Mouse (Mus musculus) MEL (cell line): ENCODE measurements around the gene Tekt1. TPM values are rescaled to one million over a fixed set of nuclear protein-coding genes. Genes with fewer than 3 reads are reported as not detected.

Experiments
- DNase-seq: peaks from one replicate; pipeline ENCODE4 v3.0.0; 2011; ENCODE audit warnings: low read depth, low spot score
- H3K27ac ChIP-seq: 2 replicates; pipeline ENCODE4 v1.5.1; 2012; ENCODE audit warnings: low read depth, mild to moderate bottlenecking, control low read depth, low read length, moderate library complexity; ENCODE audit not compliant: control insufficient read depth
- H3K27me3 ChIP-seq, 2 experiments: fragments of 150-350 bp in 1 of 2; sonication (generic) in 1 of 2; 2 replicates each; pipeline ENCODE4 v1.6.1; 2012; ENCODE audit warnings: low read length in 2 of 2, mild to moderate bottlenecking in 2 of 2, improper control_type of control experiment in 1 of 2, moderate library complexity in 1 of 2; ENCODE audit not compliant: insufficient read depth in 2 of 2, control insufficient read depth in 1 of 2
- H3K36me3 ChIP-seq, 2 experiments: 2 replicates each; pipeline ENCODE4 v1.6.1; 2012 to 2014; ENCODE audit warnings: low read length in 2 of 2, improper control_type of control experiment in 1 of 2, inconsistent platforms in 1 of 2, mild to moderate bottlenecking in 1 of 2; ENCODE audit not compliant: insufficient read depth in 2 of 2, control insufficient read depth in 1 of 2
- H3K4me1 ChIP-seq, 2 experiments: fragments of 150-350 bp in 1 of 2; sonication (generic) in 1 of 2; 2 replicates each; pipeline ENCODE4 v1.6.1; 2012; ENCODE audit warnings: low read length in 2 of 2, improper control_type of control experiment in 1 of 2, mild to moderate bottlenecking in 1 of 2; ENCODE audit not compliant: insufficient read depth in 2 of 2, control insufficient read depth in 1 of 2
- H3K4me3 ChIP-seq, 2 experiments: fragments of 150-350 bp in 1 of 2; sonication (generic) in 1 of 2; 2 replicates each; pipeline ENCODE4 v1.5.1; 2012; ENCODE audit warnings: low read depth in 2 of 2, low read length in 2 of 2, mild to moderate bottlenecking in 2 of 2, moderate library complexity in 2 of 2, control low read depth in 1 of 2, improper control_type of control experiment in 1 of 2; ENCODE audit not compliant: control insufficient read depth in 1 of 2, insufficient read depth in 1 of 2
- H3K79me2 ChIP-seq: 2 replicates; pipeline ENCODE4 v1.6.1; 2012; ENCODE audit warnings: mild to moderate bottlenecking, low read length, moderate library complexity; ENCODE audit not compliant: control insufficient read depth, poor library complexity, insufficient read depth
- H3K9ac ChIP-seq: 2 replicates; pipeline ENCODE4 v1.6.1; 2012; ENCODE audit warnings: low read depth, mild to moderate bottlenecking, control low read depth, low read length, moderate library complexity; ENCODE audit not compliant: control insufficient read depth, poor library complexity, severe bottlenecking
- H3K9me3 ChIP-seq: fragments of 150-350 bp; sonication (generic); replicated peaks from 2 replicates; pipeline ENCODE4 v1.6.1; 2012; ENCODE audit warnings: mild to moderate bottlenecking, low read length, improper control_type of control experiment, moderate library complexity; ENCODE audit not compliant: insufficient read depth
- BHLHE40 ChIP-seq: IDR thresholded peaks from 2 replicates; pipeline ENCODE4 v1.6.1; 2012; ENCODE audit warnings: low read depth, mild to moderate bottlenecking, inconsistent platforms, low read length, improper control_type of control experiment, borderline replicate concordance
- CHD1 ChIP-seq: IDR thresholded peaks from 2 replicates; pipeline ENCODE4 v1.6.1; 2012; ENCODE audit warnings: low read depth, mild to moderate bottlenecking, inconsistent platforms, low read length, improper control_type of control experiment
- CHD2 ChIP-seq: IDR thresholded peaks from 2 replicates; pipeline ENCODE4 v1.6.1; 2011; ENCODE audit warnings: low read length, improper control_type of control experiment
- E2F4 ChIP-seq: IDR thresholded peaks from 2 replicates; pipeline ENCODE4 v1.6.1; 2011; ENCODE audit warnings: low read depth, low read length, improper control_type of control experiment, borderline replicate concordance
- GABPA ChIP-seq: IDR thresholded peaks from 2 replicates; pipeline ENCODE4 v1.6.1; 2012; ENCODE audit warnings: low read depth, mild to moderate bottlenecking, inconsistent platforms, low read length, improper control_type of control experiment, moderate library complexity
- JUND ChIP-seq: IDR thresholded peaks from 2 replicates; pipeline ENCODE4 v1.6.1; 2011; ENCODE audit warnings: low read depth, mild to moderate bottlenecking, improper control_type of control experiment, low read length
- MAFK ChIP-seq: IDR thresholded peaks from 2 replicates; pipeline ENCODE4 v1.6.1; 2011; ENCODE audit warnings: low read depth, mild to moderate bottlenecking, low read length, improper control_type of control experiment, borderline replicate concordance
- MAZ ChIP-seq: IDR thresholded peaks from 2 replicates; pipeline ENCODE4 v1.6.1; 2012; ENCODE audit warnings: low read depth, mild to moderate bottlenecking, inconsistent platforms, low read length, improper control_type of control experiment
- MYC ChIP-seq: IDR thresholded peaks from 2 replicates; pipeline ENCODE4 v1.6.1; 2011; ENCODE audit warnings: low read depth, mild to moderate bottlenecking, low read length, improper control_type of control experiment, moderate library complexity
- POLR2A ChIP-seq, 2 experiments: IDR thresholded peaks; 2 replicates each; pipeline ENCODE4 v1.6.1; 2011 to 2012; ENCODE audit warnings: low read length in 2 of 2, mild to moderate bottlenecking in 2 of 2, control low read depth in 1 of 2, improper control_type of control experiment in 1 of 2, low read depth in 1 of 2, moderate library complexity in 1 of 2; ENCODE audit not compliant: control insufficient read depth in 1 of 2, insufficient read depth in 1 of 2, poor library complexity in 1 of 2
- POLR2AphosphoS2 ChIP-seq: IDR thresholded peaks from 2 replicates; pipeline ENCODE4 v1.6.1; 2011; ENCODE audit warnings: low read length, improper control_type of control experiment
- POLR2AphosphoS5 ChIP-seq: IDR thresholded peaks from 2 replicates; pipeline ENCODE4 v1.6.1; 2012; ENCODE audit warnings: low read depth, borderline replicate concordance, mild to moderate bottlenecking, inconsistent platforms, low read length, moderate library complexity, mixed read lengths
- SIN3A ChIP-seq: IDR thresholded peaks from 2 replicates; pipeline ENCODE4 v1.6.1; 2012; ENCODE audit warnings: low read length, improper control_type of control experiment, inconsistent platforms
- SMC3 ChIP-seq: IDR thresholded peaks from 2 replicates; pipeline ENCODE4 v1.6.1; 2011; ENCODE audit warnings: low read depth, low read length, improper control_type of control experiment
- TAL1 ChIP-seq: IDR thresholded peaks from 2 replicates; pipeline ENCODE4 v1.6.1; 2012; ENCODE audit warnings: mild to moderate bottlenecking, inconsistent platforms, low read length, moderate library complexity, mixed read lengths
- TBP ChIP-seq: IDR thresholded peaks from 2 replicates; pipeline ENCODE4 v1.8.0; 2011; ENCODE audit warnings: low read depth, low read length, improper control_type of control experiment
- TCF12 ChIP-seq: IDR thresholded peaks from 2 replicates; pipeline ENCODE4 v1.6.1; 2014; ENCODE audit warnings: low read depth, mild to moderate bottlenecking, inconsistent platforms, low read length, improper control_type of control experiment, moderate library complexity
- UBTF ChIP-seq: IDR thresholded peaks from 2 replicates; pipeline ENCODE4 v1.6.1; 2012; ENCODE audit warnings: low read depth, mild to moderate bottlenecking, inconsistent platforms, low read length, improper control_type of control experiment, moderate library complexity, borderline replicate concordance; ENCODE audit not compliant: insufficient read depth
- USF1 ChIP-seq: IDR thresholded peaks from 2 replicates; pipeline ENCODE4 v1.6.1; 2014; ENCODE audit warnings: low read depth, mild to moderate bottlenecking, inconsistent platforms, low read length, improper control_type of control experiment, moderate library complexity
- ZMIZ1 ChIP-seq: IDR thresholded peaks from 2 replicates; pipeline ENCODE4 v1.6.1; 2012; ENCODE audit warnings: low read depth, mild to moderate bottlenecking, inconsistent platforms, low read length, improper control_type of control experiment, moderate library complexity
- ZNF384 ChIP-seq: IDR thresholded peaks from 2 replicates; pipeline ENCODE4 v1.6.1; 2012; ENCODE audit warnings: low read depth, mild to moderate bottlenecking, inconsistent platforms, low read length, improper control_type of control experiment
- polyA plus RNA-seq, 2 experiments: library from polyadenylated mRNA; stranded (reverse) in 1 of 2; unstranded in 1 of 2; fragments of >175 nt in 1 of 2; fragments of >200 nt in 1 of 2; gene quantifications; 2 replicates each; pipeline versions ENCODE4 v1.2.1 to v1.2.4; 2012; ENCODE audit warnings: low replicate concordance in 2 of 2, low read depth in 1 of 2; ENCODE audit not compliant: insufficient read length in 2 of 2, insufficient read depth in 1 of 2, missing spikeins in 1 of 2
- total RNA-seq: library from RNA; depleted of rRNA; stranded (reverse); fragments of 300-350 nt; gene quantifications from 2 replicates; pipeline ENCODE4 v1.2.3, GENCODE M21; 2012

The Tekt1 gene
- total and polyA plus RNA-seq, 3 experiments: not detected

DNA sequence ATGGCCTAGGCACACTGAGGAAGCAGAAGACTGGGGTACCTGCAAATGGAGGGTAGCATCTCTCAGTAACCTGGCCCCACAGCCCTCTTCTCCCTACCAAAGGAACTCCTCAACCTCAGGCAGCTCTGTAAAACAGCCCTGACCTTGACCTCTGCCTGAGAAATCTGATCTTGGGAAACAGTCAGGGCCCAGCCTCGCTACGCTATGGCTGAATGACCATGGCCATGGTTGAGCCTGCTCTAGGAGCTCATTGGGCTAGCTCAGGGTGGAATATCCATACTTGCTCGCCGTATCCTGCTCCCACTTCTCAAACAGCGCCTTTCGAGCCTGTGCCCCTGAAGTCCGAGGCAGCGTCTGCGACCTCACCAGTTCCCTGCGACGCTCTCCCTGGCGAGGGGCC, 38.8 kb upstream of the Tekt1 start:
- TF ChIP-seq UBTF: no peak
- TF ChIP-seq GABPA: no peak
- TF ChIP-seq SMC3: no peak
- no peak for TF ChIP-seq MYC
- no peak for TF ChIP-seq POLR2A (IDR thresholded peaks at IDR 0.05; ENCODE audit: control insufficient read depth in 1 of 2, insufficient read depth in 1 of 2, low read depth in 1 of 2, low read length in 2 of 2, poor library complexity in 1 of 2)
- TF ChIP-seq MAFK: no peak
- TF ChIP-seq USF1: no peak
- TF ChIP-seq SIN3A: no peak
- TF ChIP-seq ZNF384: no peak
- no peak for TF ChIP-seq POLR2AphosphoS2
- TF ChIP-seq MAZ: no peak
- no peak for TF ChIP-seq CHD1

DNA sequence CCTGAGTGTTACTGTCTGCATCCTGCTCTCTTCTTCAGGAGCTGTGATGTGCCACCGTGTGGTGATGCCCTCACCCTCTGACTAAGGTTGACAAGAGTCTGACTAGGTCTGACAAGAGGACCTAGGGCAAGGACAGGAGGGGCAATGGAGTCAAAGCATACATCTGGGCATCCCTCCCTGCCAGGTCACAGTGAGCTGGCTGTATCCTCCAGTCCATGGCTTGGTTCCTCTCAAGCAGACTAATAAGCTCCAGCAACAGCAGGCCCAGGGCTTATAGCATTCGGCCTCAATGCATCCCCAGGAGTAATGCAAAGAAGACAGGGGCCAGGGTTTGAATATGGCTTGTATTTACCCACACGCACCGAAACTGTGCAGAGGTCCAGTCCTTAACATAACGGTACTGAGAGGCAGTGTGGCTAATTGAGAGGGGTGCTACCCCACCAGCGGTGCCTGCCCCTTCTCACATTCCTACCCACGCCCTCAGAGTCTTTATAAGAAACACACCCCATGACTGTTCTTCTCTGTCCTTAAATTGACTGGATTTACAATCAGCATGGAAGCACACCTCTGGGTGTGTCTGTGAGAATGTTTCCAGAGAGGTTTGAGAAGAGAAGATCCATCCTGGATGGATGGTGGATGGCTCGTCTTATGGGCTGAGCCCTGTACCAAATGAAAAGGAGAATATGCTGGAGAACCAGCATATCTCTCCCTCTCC, 35.7 kb upstream of the Tekt1 start:
- no peaks in the 10 kb centered on the region for H3K9me3 ChIP-seq
- H3K27me3 ChIP-seq: no peaks in the 10 kb centered on the region
- no peaks in the 10 kb centered on the region for H3K79me2 ChIP-seq
- H3K4me1 ChIP-seq: peaks cover 11 to 23% of the 10 kb centered on the region in 2 experiments
- no peak overlapping the region for H3K4me3 ChIP-seq
- H3K9ac ChIP-seq: no peak overlapping the region
- no peak overlapping the region for H3K27ac ChIP-seq
- peaks cover 0 to 13% of the 10 kb centered on the region in 2 experiments; a peak in 2 of 4 replicates for H3K36me3 ChIP-seq
- no peak for TF ChIP-seq POLR2AphosphoS2
- TF ChIP-seq BHLHE40: no peak
- no peak for TF ChIP-seq SIN3A
- TF ChIP-seq CHD1: no peak
- TF ChIP-seq ZNF384: no peak
- TF ChIP-seq GABPA: no peak
- TF ChIP-seq TBP: no peak
- TF ChIP-seq MAFK: no peak
- no peak for TF ChIP-seq ZMIZ1
- TF ChIP-seq USF1: no peak
- no peak for TF ChIP-seq POLR2AphosphoS5
- no peak for TF ChIP-seq CHD2
- no peak for TF ChIP-seq E2F4
- no peak for TF ChIP-seq TAL1
- no peak for TF ChIP-seq MAZ
- no peak for TF ChIP-seq JUND
- TF ChIP-seq UBTF: no peak
- no peak for TF ChIP-seq TCF12
- DNase-seq: no peak

More for the DNA sequence above, 38.8 kb upstream of the Tekt1 start:
- Histone ChIP-seq H3K4me1 (no peaks in the 10 kb centered on the region), H3K27ac (no peak overlapping the region), H3K4me3 (no peak overlapping the region), H3K27me3 (no peaks in the 10 kb centered on the region), H3K36me3 (no peaks in the 10 kb centered on the region), H3K79me2 (no peaks in the 10 kb centered on the region), H3K9me3 (no peaks in the 10 kb centered on the region), H3K9ac (no peak overlapping the region)
- DNase-seq: no peak
